Mouse (Mus musculus): ENCODE data around the gene Sh3gl2.

DNA sequence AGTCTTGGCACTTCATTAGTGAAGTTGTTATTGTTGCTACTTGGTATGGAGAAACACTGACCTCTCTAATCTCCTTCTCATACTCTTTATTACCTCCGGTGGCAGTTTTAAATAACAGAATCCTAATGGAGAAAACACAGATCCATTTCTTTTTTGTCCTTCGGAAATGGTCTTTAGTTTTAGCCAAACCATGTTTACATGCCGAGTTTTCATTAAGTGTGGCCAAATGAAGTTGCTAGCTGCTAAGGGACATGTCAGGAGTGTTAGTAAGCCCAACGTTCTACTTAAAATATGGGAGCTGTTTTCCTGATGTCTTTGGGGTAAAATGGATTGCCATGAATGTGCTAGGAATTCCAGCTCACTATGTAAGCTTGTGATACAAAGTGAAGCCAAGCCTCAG, 86.4 kb downstream of the Sh3gl2 start:
- TF ChIP-seq POLR2A (IDR thresholded peaks at IDR 0.05; ENCODE audit: extremely low read depth, insufficient read depth, low read length): no peak
- TF ChIP-seq CTCF (IDR thresholded peaks at IDR 0.05; ENCODE audit: extremely low read depth, insufficient read depth, low read length): no peak
